ENCODE assay signal across 17 mouse cellular contexts in genomic region chr11:71772056-71772455, GRCm38 (mm10). TPM values are rescaled to one million over a fixed set of nuclear protein-coding genes. Genes with fewer than 3 reads are reported as not detected.
DNase-seq lines count a peak whose midpoint lies in the region; ATAC-seq and TF ChIP-seq lines count a peak whose summit lies in the region.
"Had no signal": no experiment of that assay in that cellular context is flagged by ENCODE, and none has a peak within 500 bp of the region (broad histone marks: within the 10 kb centered on the region; RNA-seq: fewer than 3 reads in every experiment).

No protein-coding gene starts in this region.

- no peak for ATAC-seq in heart, embryonic 11.5 days (replicated peaks; ENCODE audit: insufficient number of reproducible peaks, low FRiP score, low TSS enrichment)

- no peaks in the 10 kb centered on the region for H3K27me3 ChIP-seq in cerebellum, adult 2 months (ENCODE audit: control insufficient read depth, insufficient read depth, low read length)
- H3K27me3 ChIP-seq in heart, adult 2 months (ENCODE audit: control insufficient read depth, insufficient read depth, low read length): no peaks in the 10 kb centered on the region
- peaks cover 4% of the 10 kb centered on the region; the same call in 1 of the 2 replicates for H3K27me3 ChIP-seq in heart, embryonic 11.5 days (ENCODE audit: control insufficient read depth, insufficient read depth, low read length)
- H3K27me3 ChIP-seq: liver, embryonic 15.5 days; stomach, embryonic 15.5 days had no signal

- H3K36me3 ChIP-seq in heart, adult 2 months (ENCODE audit: control insufficient read depth, insufficient read depth, low read length): no peaks in the 10 kb centered on the region
- no peaks in the 10 kb centered on the region for H3K36me3 ChIP-seq in heart, embryonic 11.5 days (ENCODE audit: control insufficient read depth, insufficient read depth, low read length)
- H3K36me3 ChIP-seq: limb, embryonic 12.5 days; liver, embryonic 15.5 days; stomach, embryonic 15.5 days had no signal

- TF ChIP-seq POLR2A in cerebellum, adult 2 months (IDR thresholded peaks at IDR 0.05; ENCODE audit: borderline replicate concordance, insufficient read depth, low read length): no peak
- no peak for TF ChIP-seq POLR2A in heart, adult 2 months (IDR thresholded peaks at IDR 0.05; ENCODE audit: insufficient read depth, low read depth, low read length)

- no peak for TF ChIP-seq EP300 in heart, adult 2 months (IDR thresholded peaks at IDR 0.05; ENCODE audit: insufficient read depth, low read depth, low read length)

- intact Hi-C loops in heart, adult 2 months (cut with DNase I): loop anchor here (5.0 to 10.0 kb wide), 3 partner anchors 45 to 257 kb away; no protein-coding TSS in a partner anchor
- intact Hi-C loops in left cerebral cortex, adult 2 months (cut with DNase I): loop anchor here (5.0 kb wide), 1 partner anchor 175 kb away; no protein-coding TSS in a partner anchor
- intact Hi-C loops in left cerebral cortex, postnatal 10 days (cut with DNase I): no loop called here

- peaks cover 30% of the 10 kb centered on the region for H3K4me1 ChIP-seq in cerebellum, adult 2 months (ENCODE audit: control insufficient read depth, insufficient read depth, low read length)
- peaks cover 12% of the 10 kb centered on the region for H3K4me1 ChIP-seq in heart, adult 2 months (ENCODE audit: control insufficient read depth, insufficient read depth, low read length)
- H3K4me1 ChIP-seq in heart, embryonic 11.5 days (ENCODE audit: control insufficient read depth, insufficient read depth, low read length): no peaks in the 10 kb centered on the region
- H3K4me1 ChIP-seq: liver, embryonic 15.5 days had no signal

- H3K9me3 ChIP-seq in heart, embryonic 11.5 days (replicated peaks; ENCODE audit: control insufficient read depth, low read length): no peaks in the 10 kb centered on the region
- H3K9me3 ChIP-seq: limb, embryonic 12.5 days; liver, embryonic 15.5 days; stomach, embryonic 15.5 days had no signal

- no peak overlapping the region for H3K9ac ChIP-seq in heart, adult 2 months (ENCODE audit: low read depth, low read length)
- no peak overlapping the region for H3K9ac ChIP-seq in heart, embryonic 11.5 days (ENCODE audit: low read depth, low read length)
- H3K9ac ChIP-seq: limb, embryonic 12.5 days; liver, embryonic 15.5 days; stomach, embryonic 15.5 days had no signal

- DNase-seq in cerebellum, adult 2 months: peak in 1 of 2 experiments; percentile 46
- DNase-seq in cerebellum, adult 11 months: no peak
- DNase-seq in heart, adult 2 months: no peak
- DNase-seq in left cerebral cortex, adult 2 months (ENCODE audit: extremely low spot score in 1 of 2, low spot score in 2 of 2): no peak
- no peak for DNase-seq in left cerebral cortex, postnatal 10 days (ENCODE audit: extremely low spot score in 1 of 2, low spot score in 2 of 2)
- peak; percentile 68 for DNase-seq in Muller cell, postnatal 12 days (ENCODE audit: inconsistent ontology term)
- no peak for DNase-seq in urinary bladder, postnatal 36 days (ENCODE audit: low spot score in 2 of 2)
- DNase-seq: gastrocnemius, postnatal 14 days; heart, postnatal 10 days; kidney, adult 9 months; right cerebral cortex, postnatal 14 days had no signal

- 12% methylated on average over 6 of the region's 6 CpGs for WGBS in cerebellum, adult 2 months
- 33% methylated on average over 6 of the region's 6 CpGs for WGBS in heart, adult 2 months
- WGBS in heart, embryonic 11.5 days (ENCODE audit: insufficient replicate concordance): 68% methylated on average over 6 of the region's 6 CpGs

- no peak for TF ChIP-seq CTCF in cerebellum, adult 2 months (IDR thresholded peaks at IDR 0.05; ENCODE audit: borderline replicate concordance, insufficient read depth, low read depth, low read length)
- TF ChIP-seq CTCF in heart, adult 2 months (IDR thresholded peaks at IDR 0.05): no peak
- TF ChIP-seq CTCF in left cerebral cortex, adult 2 months (IDR thresholded peaks at IDR 0.05): no peak

- no peak overlapping the region for H3K4me2 ChIP-seq in heart, embryonic 11.5 days
- H3K4me2 ChIP-seq: limb, embryonic 12.5 days; liver, embryonic 15.5 days; stomach, embryonic 15.5 days had no signal

- H3K27ac ChIP-seq in cerebellum, adult 2 months (ENCODE audit: insufficient read depth, low read length): peak overlapping the region; percentile 5; the same call in 1 of the 2 replicates
- peak overlapping the region; percentile 88 for H3K27ac ChIP-seq in heart, adult 2 months
- H3K27ac ChIP-seq in heart, embryonic 11.5 days (ENCODE audit: low read depth, low read length): no peak overlapping the region
- peak overlapping the region; percentile 58 for H3K27ac ChIP-seq in left cerebral cortex, adult 2 months
- H3K27ac ChIP-seq: limb, embryonic 12.5 days; liver, embryonic 15.5 days; stomach, embryonic 15.5 days had no signal

- H3K4me3 ChIP-seq in cerebellum, adult 2 months (replicated peaks; ENCODE audit: insufficient read depth, low read depth, low read length): no peak overlapping the region
- H3K4me3 ChIP-seq in heart, adult 2 months: no peak overlapping the region
- H3K4me3 ChIP-seq in heart, embryonic 11.5 days (ENCODE audit: low read depth, low read length): no peak overlapping the region
- no peak overlapping the region for H3K4me3 ChIP-seq in left cerebral cortex, adult 2 months
- H3K4me3 ChIP-seq: erythroblast, embryonic 14.5 days; limb, embryonic 12.5 days; liver, embryonic 15.5 days; stomach, embryonic 15.5 days had no signal

- H3K79me2 ChIP-seq in heart, adult 2 months (replicated peaks; ENCODE audit: control insufficient read depth, insufficient read depth, low read length): no peaks in the 10 kb centered on the region

RNA-seq across cellular contexts. Expression of gene Wscd1, which starts 22.3 kb away (rescaled TPM):
- polyA plus RNA-seq in cerebellum, adult 2 months (2012; rRNA removed): 96.2 and 106 TPM in 2 replicates
- total RNA-seq in heart, adult 2 months (2021): 10 to 100 TPM in 1 of 2 experiments, 1 to 10 TPM in 1; 7.3 to 10.2 TPM
- 6.8 and 9.1 TPM in 2 replicates for polyA plus RNA-seq in heart, adult 2 months (2012; rRNA removed)
- 1.8 and 1.9 TPM in 2 replicates for polyA plus RNA-seq in heart, embryonic 11.5 days (2014; fragmentation: Nextera tagmentation; extraction: Ambion mirVana)
- 10 to 100 TPM; 53.9 to 60.1 TPM for total RNA-seq in left cerebral cortex, adult 2 months (2021)
- 10 to 100 TPM; 65.2 to 69.8 TPM for total RNA-seq in left cerebral cortex, postnatal 10 days (2021)
- total RNA-seq: MEL had no signal

Comparison
In these comparisons a context has a peak if more than half of its experiments do, and no peak if none do; other contexts are left out.
1. RNA of gene Wscd1, which starts 22.3 kb away (total RNA-seq): 65.2 to 69.8 TPM in left cerebral cortex, postnatal 10 days and 53.9 to 60.1 TPM in left cerebral cortex, adult 2 months; 7.3 to 10.2 TPM in heart, adult 2 months; every median in the first group is over 4 times any median in the second.